Mouse (Mus musculus): Measurements from ENCODE around the gene Wdr72.

Wdr72 gene

GRCm38 (mm10) chr9:74109761-74110460 lies at the start of gene Wdr72:
Gene Wdr72 (plus strand): TSS chr9:74110356.
- no peak for DNase-seq

- no peak for DNase-seq
Observed at GRCm38 (mm10) chr9:74066278-74066677, 43.9 kb upstream of the Wdr72 start.

GRCm38 (mm10) chr9:74066766-74067165 lies 43.4 kb upstream of the Wdr72 start:
- no peak for DNase-seq

- no peak for DNase-seq
Observed at GRCm38 (mm10) chr9:74075958-74076357, 34.2 kb upstream of the Wdr72 start.

- no peak for DNase-seq
Observed at GRCm38 (mm10) chr9:74078458-74078857, 31.7 kb upstream of the Wdr72 start.

GRCm38 (mm10) chr9:74080241-74080640 lies 29.9 kb upstream of the Wdr72 start:
- no peak for DNase-seq

- DNase-seq, result no peak
Observed at GRCm38 (mm10) chr9:74101591-74101990, 8.6 kb upstream of the Wdr72 start.

- DNase-seq, result no peak
Observed at GRCm38 (mm10) chr9:74102615-74103014, 7.5 kb upstream of the Wdr72 start.

- no peak for DNase-seq
Observed at GRCm38 (mm10) chr9:74110461-74110816, 283 bp downstream of the Wdr72 start.

GRCm38 (mm10) chr9:74112526-74112925 lies 2.4 kb downstream of the Wdr72 start:
- no peak for DNase-seq

GRCm38 (mm10) chr9:74126222-74126621 lies 16.1 kb downstream of the Wdr72 start:
- DNase-seq, result no peak

GRCm38 (mm10) chr9:74134010-74134409 lies 23.9 kb downstream of the Wdr72 start:
- DNase-seq, result no peak

- DNase-seq, result peak in 1 of 2 experiments; percentile 6
Observed at GRCm38 (mm10) chr9:74141864-74142263, 31.7 kb downstream of the Wdr72 start.

- DNase-seq, result no peak
Observed at GRCm38 (mm10) chr9:74142705-74143104, 32.5 kb downstream of the Wdr72 start.

- DNase-seq, result no peak
Observed at GRCm38 (mm10) chr9:74145203-74145602, 35.0 kb downstream of the Wdr72 start.

- DNase-seq, result no peak
Observed at GRCm38 (mm10) chr9:74148306-74148705, 38.1 kb downstream of the Wdr72 start.

- DNase-seq, result no peak
Observed at GRCm38 (mm10) chr9:74160361-74160933, 50.3 kb downstream of the Wdr72 start.

GRCm38 (mm10) chr9:74165697-74166096 lies 55.5 kb downstream of the Wdr72 start:
- no peak for DNase-seq

GRCm38 (mm10) chr9:74169904-74170303 lies 59.7 kb downstream of the Wdr72 start:
- no peak for DNase-seq

GRCm38 (mm10) chr9:74186748-74187400 lies 76.7 kb downstream of the Wdr72 start:
- no peak for DNase-seq

GRCm38 (mm10) chr9:74187401-74188029 lies 77.4 kb downstream of the Wdr72 start:
- no peak for DNase-seq

- DNase-seq, result no peak
Observed at GRCm38 (mm10) chr9:74194898-74195297, 84.7 kb downstream of the Wdr72 start.

GRCm38 (mm10) chr9:74228272-74228671 lies 118.1 kb downstream of the Wdr72 start:
- no peak for DNase-seq

- no peak for DNase-seq
Observed at GRCm38 (mm10) chr9:74241292-74241691, 131.1 kb downstream of the Wdr72 start.

Data from thymus, postnatal 36 days (tissue).